Mouse (Mus musculus): ENCODE data around the gene Ppp1r14c. TPM values are rescaled to one million over a fixed set of nuclear protein-coding genes. Genes with fewer than 3 reads are reported as not detected.

Ppp1r14c gene
- polyA plus RNA-seq, 1 experiment from 2014 or later: 302 TPM

DNA sequence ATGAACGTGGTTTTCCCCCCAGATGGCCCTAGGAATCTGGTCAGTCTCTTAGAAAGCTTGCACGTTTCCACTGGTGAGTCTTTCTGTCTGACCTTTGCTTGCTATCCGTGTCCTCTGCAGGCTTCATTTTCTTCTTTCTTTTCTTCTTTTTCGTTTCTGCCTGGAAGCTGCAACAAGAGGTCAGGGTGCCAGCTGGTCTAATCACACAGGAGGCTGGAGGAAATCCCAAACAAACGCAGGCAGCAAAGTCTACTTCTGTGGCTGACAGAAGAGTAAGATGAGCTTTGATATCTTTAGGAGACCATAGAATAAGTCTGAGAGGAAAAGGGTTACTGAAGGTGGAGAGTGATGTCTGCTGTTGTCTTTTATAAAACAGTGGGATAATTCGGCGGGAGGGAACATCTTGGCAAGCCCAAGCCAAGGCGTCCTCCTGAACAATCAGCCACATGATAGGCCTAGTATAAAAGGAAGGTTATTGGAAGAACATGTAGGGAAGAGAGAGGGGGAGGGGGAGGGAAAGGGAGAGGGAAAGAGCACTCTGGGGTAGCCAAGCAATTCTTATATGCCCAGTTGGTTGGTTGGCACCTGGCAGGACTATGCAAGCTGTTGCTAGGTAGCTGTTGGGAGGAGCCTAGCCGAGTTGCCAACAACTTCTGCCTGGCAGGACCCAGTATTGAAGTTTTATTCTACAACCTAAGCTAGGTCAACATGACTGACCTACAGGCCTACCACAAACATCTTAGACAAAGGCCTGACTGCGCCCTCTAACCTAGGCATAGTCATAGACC lies 30.3 kb downstream of the Ppp1r14c start:
- Histone ChIP-seq H3K9ac (ENCODE audit: low read length) (no peak overlapping the region), H3K36me3 (ENCODE audit: control insufficient read depth, insufficient read depth) (no peaks in the 10 kb centered on the region), H3K4me2 (ENCODE audit: low read depth, low read length) (peak overlapping the region; percentile 6), H3K27ac (ENCODE audit: low read length) (peak overlapping the region; percentile 91), H3K9me3 (replicated peaks; ENCODE audit: control insufficient read depth, low read length) (no peaks in the 10 kb centered on the region), H3K4me1 (ENCODE audit: control insufficient read depth, insufficient read depth, low read length) (peaks cover 59% of the 10 kb centered on the region), H3K4me3 (ENCODE audit: low read length) (no peak overlapping the region), H3K27me3 (ENCODE audit: control insufficient read depth, insufficient read depth, low read length) (no peaks in the 10 kb centered on the region)
- ATAC-seq (replicated peaks; ENCODE audit: extremely low read depth, insufficient read depth, low FRiP score): no peak
- WGBS: 52% methylated on average over 10 of the region's 10 CpGs

DNA sequence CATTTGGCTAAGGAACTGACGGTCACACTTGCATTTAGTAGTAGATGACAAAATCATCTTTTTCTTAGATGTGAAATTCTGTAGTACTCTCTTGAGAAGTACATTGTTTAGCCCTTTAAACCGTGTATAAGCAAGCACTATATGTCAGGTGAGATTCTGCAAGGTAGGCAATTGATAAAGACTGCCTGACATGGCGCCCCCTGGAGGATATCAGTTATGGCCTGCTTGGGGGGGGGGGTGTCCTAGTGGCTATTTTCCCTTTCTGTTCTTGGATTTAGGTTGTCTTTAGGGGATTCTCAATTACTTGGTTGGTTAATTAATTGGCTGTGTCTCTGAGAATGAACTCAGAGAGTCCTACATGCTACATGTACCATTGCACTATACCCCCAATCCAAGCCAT lies 31.5 kb downstream of the Ppp1r14c start:
- Histone ChIP-seq H3K9ac (ENCODE audit: low read length) (no peak overlapping the region), H3K4me2 (ENCODE audit: low read depth, low read length) (no peak overlapping the region), H3K36me3 (ENCODE audit: control insufficient read depth, insufficient read depth) (no peaks in the 10 kb centered on the region), H3K4me1 (ENCODE audit: control insufficient read depth, insufficient read depth, low read length) (peaks cover 63% of the 10 kb centered on the region), H3K4me3 (ENCODE audit: low read length) (no peak overlapping the region), H3K27me3 (ENCODE audit: control insufficient read depth, insufficient read depth, low read length) (no peaks in the 10 kb centered on the region), H3K9me3 (replicated peaks; ENCODE audit: control insufficient read depth, low read length) (no peaks in the 10 kb centered on the region), H3K27ac (ENCODE audit: low read length) (peak overlapping the region; percentile 40; the same call in 1 of the 2 replicates)
- WGBS: 72% methylated on average over 3 of the region's 3 CpGs
- ATAC-seq (replicated peaks; ENCODE audit: extremely low read depth, insufficient read depth, low FRiP score): no peak

DNA sequence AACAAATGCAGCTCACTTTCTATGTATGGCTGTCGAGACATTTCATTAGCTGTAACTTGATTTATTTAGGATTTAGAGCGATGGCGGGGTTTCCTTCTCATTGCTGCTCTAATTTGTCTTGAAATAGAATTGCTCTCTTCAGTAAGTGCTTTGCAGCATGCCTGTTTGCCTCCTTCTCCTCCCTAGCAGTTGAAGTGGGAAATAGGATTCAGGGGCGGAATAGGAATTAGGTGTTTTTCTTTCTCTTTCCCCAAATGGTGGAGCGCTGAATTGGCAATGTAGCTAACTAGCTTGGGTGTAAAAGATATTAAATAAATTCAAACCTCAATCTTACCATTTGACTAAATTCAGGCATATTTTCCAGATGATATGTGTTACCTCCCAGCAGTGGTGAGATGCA lies 32.2 kb downstream of the Ppp1r14c start:
- Histone ChIP-seq H3K9ac (ENCODE audit: low read length) (0 out of 2 replicates have a peak overlapping the region, but pooled peaks have one; percentile 38), H3K9me3 (replicated peaks; ENCODE audit: control insufficient read depth, low read length) (no peaks in the 10 kb centered on the region), H3K4me1 (ENCODE audit: control insufficient read depth, insufficient read depth, low read length) (peaks cover 63% of the 10 kb centered on the region), H3K36me3 (ENCODE audit: control insufficient read depth, insufficient read depth) (no peaks in the 10 kb centered on the region), H3K4me3 (ENCODE audit: low read length) (no peak overlapping the region), H3K27me3 (ENCODE audit: control insufficient read depth, insufficient read depth, low read length) (no peaks in the 10 kb centered on the region), H3K27ac (ENCODE audit: low read length) (peak overlapping the region; percentile 59), H3K4me2 (ENCODE audit: low read depth, low read length) (peak overlapping the region; percentile 23; the same call in 1 of the 2 replicates)
- no peak for ATAC-seq (replicated peaks; ENCODE audit: extremely low read depth, insufficient read depth, low FRiP score)
- WGBS: 80% methylated on average over 5 of the region's 5 CpGs

DNA sequence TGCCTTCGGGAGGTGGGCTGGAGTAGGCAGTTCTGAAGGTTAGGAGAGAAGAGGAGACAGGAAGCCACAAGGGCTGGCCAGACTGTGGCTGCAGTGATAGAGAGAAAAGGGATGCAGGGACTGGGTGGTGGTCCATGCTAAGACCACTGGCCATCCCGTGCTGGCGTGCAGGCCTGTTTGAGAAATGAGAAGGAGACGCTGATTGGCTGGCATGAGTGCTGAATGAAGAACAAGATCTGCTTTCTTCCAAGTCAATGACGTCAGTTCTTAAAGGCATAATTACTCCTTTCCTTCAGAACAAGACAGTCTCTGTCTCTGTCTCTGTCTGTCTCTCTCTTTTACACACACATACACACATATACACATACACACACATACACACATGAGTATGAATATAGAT lies 36.4 kb downstream of the Ppp1r14c start:
- Histone ChIP-seq H3K4me1 (ENCODE audit: control insufficient read depth, insufficient read depth, low read length) (peaks cover 45% of the 10 kb centered on the region), H3K9ac (ENCODE audit: low read length) (no peak overlapping the region), H3K36me3 (ENCODE audit: control insufficient read depth, insufficient read depth) (no peaks in the 10 kb centered on the region), H3K4me3 (ENCODE audit: low read length) (no peak overlapping the region), H3K9me3 (replicated peaks; ENCODE audit: control insufficient read depth, low read length) (no peaks in the 10 kb centered on the region), H3K27ac (ENCODE audit: low read length) (no peak overlapping the region), H3K27me3 (ENCODE audit: control insufficient read depth, insufficient read depth, low read length) (no peaks in the 10 kb centered on the region), H3K4me2 (ENCODE audit: low read depth, low read length) (no peak overlapping the region)
- 69% methylated on average over 5 of the region's 5 CpGs for WGBS
- no peak for ATAC-seq (replicated peaks; ENCODE audit: extremely low read depth, insufficient read depth, low FRiP score)

DNA sequence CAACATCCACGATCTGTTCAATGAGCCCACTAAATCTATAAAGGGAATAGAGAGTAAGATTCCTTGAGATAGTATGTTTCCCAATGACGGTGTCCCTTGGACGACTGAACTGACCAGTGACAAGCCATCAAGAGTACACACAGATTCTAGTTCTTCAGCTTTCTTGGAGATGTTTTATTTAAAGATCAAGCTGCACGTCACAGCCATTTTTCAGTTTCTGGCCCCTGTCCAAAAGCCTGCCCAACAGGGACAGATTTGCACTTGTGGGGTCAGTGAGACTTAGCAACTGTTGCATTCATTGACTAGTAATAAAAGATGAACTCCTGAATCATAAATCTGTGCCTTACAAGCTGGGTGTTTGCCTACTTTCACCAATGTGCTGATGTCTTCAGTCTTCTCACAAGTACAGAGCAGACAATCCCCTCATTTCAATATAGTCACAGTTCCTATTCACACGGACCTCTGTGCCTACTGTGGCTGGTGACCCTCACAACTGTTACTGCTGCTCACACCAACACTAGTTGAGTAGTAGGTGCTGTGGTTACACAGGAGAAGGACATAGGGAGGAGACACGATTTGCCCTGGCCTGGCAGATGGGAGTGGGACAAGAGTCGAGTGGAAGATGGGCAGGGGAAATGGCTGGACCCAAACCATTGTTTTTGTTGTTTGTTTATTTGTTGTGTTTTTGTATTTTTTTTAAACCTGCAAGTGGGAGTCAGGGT lies 37.7 kb downstream of the Ppp1r14c start:
- WGBS: 55% methylated on average over 7 of the region's 7 CpGs
- no peaks in the 10 kb centered on the region for H3K27me3 ChIP-seq (ENCODE audit: control insufficient read depth, insufficient read depth, low read length)
- peaks cover 41% of the 10 kb centered on the region for H3K4me1 ChIP-seq (ENCODE audit: control insufficient read depth, insufficient read depth, low read length)
- peak overlapping the region; percentile 54 for H3K27ac ChIP-seq (ENCODE audit: low read length)
- no peak overlapping the region for H3K4me2 ChIP-seq (ENCODE audit: low read depth, low read length)
- no peaks in the 10 kb centered on the region for H3K9me3 ChIP-seq (replicated peaks; ENCODE audit: control insufficient read depth, low read length)
- no peaks in the 10 kb centered on the region for H3K36me3 ChIP-seq (ENCODE audit: control insufficient read depth, insufficient read depth)
- no peak overlapping the region for H3K4me3 ChIP-seq (ENCODE audit: low read length)
- H3K9ac ChIP-seq (ENCODE audit: low read length): no peak overlapping the region
- no peak for ATAC-seq (replicated peaks; ENCODE audit: extremely low read depth, insufficient read depth, low FRiP score)

DNA sequence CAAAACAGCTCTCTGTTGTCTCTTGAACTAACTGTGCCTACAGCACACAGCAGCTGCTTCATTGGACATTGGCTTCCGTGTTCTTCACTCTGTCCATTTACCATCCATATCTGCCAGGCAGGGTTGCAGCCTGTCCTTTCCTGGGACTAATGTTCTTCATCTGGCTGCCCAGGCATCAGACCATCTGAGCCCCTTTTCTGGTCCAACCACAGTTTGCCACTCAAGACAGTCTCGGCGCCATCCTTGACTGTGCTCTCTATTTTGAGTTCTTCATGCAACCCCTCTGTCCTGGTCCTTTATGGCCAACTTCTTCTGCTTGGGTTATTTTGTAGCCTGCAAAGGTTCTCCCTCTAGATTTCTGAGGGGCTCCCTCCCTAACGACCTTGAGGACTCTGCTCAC lies 38.5 kb downstream of the Ppp1r14c start:
- no peaks in the 10 kb centered on the region for H3K9me3 ChIP-seq (replicated peaks; ENCODE audit: control insufficient read depth, low read length)
- peaks cover 47% of the 10 kb centered on the region for H3K4me1 ChIP-seq (ENCODE audit: control insufficient read depth, insufficient read depth, low read length)
- peak overlapping the region; percentile 2; the same call in 1 of the 2 replicates for H3K27ac ChIP-seq (ENCODE audit: low read length)
- H3K9ac ChIP-seq (ENCODE audit: low read length): no peak overlapping the region
- no peak overlapping the region for H3K4me2 ChIP-seq (ENCODE audit: low read depth, low read length)
- no peaks in the 10 kb centered on the region for H3K27me3 ChIP-seq (ENCODE audit: control insufficient read depth, insufficient read depth, low read length)
- ATAC-seq (replicated peaks; ENCODE audit: extremely low read depth, insufficient read depth, low FRiP score): no peak
- H3K4me3 ChIP-seq (ENCODE audit: low read length): no peak overlapping the region
- 81% methylated on average over 4 of the region's 4 CpGs for WGBS
- no peaks in the 10 kb centered on the region for H3K36me3 ChIP-seq (ENCODE audit: control insufficient read depth, insufficient read depth)

DNA sequence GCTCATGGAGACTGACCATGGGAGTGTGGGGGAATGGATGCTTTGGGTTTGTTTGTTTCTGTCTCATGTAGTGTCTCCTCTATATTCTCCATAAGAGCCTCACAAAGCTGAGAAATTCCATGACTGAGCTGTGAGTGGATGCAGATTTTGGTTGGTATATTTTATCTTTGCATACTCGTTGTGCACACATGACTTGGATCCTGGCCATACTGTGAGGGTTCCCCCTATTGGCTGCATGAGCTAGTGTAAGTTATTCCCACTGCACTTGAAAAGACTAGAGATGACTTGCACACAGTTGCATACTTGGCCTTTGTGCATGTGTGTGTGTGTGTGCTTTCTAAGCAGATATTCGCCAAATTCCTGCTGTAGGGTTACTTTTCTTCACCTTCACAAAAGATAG lies 40.4 kb downstream of the Ppp1r14c start:
- Histone ChIP-seq H3K27ac (ENCODE audit: low read length) (no peak overlapping the region), H3K4me3 (ENCODE audit: low read length) (no peak overlapping the region), H3K36me3 (ENCODE audit: control insufficient read depth, insufficient read depth) (no peaks in the 10 kb centered on the region), H3K27me3 (ENCODE audit: control insufficient read depth, insufficient read depth, low read length) (no peaks in the 10 kb centered on the region), H3K9ac (ENCODE audit: low read length) (no peak overlapping the region), H3K9me3 (replicated peaks; ENCODE audit: control insufficient read depth, low read length) (no peaks in the 10 kb centered on the region), H3K4me1 (ENCODE audit: control insufficient read depth, insufficient read depth, low read length) (peaks cover 48% of the 10 kb centered on the region), H3K4me2 (ENCODE audit: low read depth, low read length) (no peak overlapping the region)
- ATAC-seq (replicated peaks; ENCODE audit: extremely low read depth, insufficient read depth, low FRiP score): no peak
- WGBS: 52% methylated on average over 2 of the region's 2 CpGs

DNA sequence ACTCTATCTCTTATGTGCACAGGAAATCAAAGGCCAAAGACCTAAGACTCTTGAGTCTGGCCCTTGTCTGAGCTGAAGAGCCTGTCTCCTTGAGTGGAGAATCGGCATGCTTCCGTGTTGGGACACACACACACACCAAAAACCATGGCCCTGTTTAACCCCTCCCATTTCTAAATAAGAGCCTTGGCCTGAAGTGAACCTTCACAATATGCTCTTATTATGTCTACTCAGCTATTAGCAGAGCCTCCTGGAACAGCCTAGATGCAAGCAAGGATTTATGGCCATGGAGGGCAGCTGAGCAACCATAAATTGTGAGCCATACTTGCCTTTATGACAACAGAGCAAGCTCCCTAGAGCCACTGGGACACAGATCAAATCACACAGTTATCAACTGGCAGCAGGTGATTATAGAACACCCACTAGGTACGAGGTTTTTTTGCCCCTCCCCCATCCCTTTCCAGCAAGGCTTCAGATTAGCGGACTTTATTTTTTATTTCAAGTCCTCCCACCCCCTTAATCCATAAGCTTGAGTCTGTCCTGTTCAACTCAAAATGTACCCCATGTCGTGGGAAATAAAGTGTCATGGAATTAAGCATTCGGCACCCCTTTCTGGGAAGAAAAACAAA lies 42.3 kb downstream of the Ppp1r14c start:
- no peak for ATAC-seq (replicated peaks; ENCODE audit: extremely low read depth, insufficient read depth, low FRiP score)
- no peaks in the 10 kb centered on the region for H3K27me3 ChIP-seq (ENCODE audit: control insufficient read depth, insufficient read depth, low read length)
- H3K4me1 ChIP-seq (ENCODE audit: control insufficient read depth, insufficient read depth, low read length): peaks cover 51% of the 10 kb centered on the region
- no peaks in the 10 kb centered on the region for H3K9me3 ChIP-seq (replicated peaks; ENCODE audit: control insufficient read depth, low read length)
- H3K36me3 ChIP-seq (ENCODE audit: control insufficient read depth, insufficient read depth): no peaks in the 10 kb centered on the region
- H3K4me2 ChIP-seq (ENCODE audit: low read depth, low read length): no peak overlapping the region
- no peak overlapping the region for H3K9ac ChIP-seq (ENCODE audit: low read length)
- H3K4me3 ChIP-seq (ENCODE audit: low read length): no peak overlapping the region
- H3K27ac ChIP-seq (ENCODE audit: low read length): no peak overlapping the region
- WGBS: 59% methylated on average over 6 of the region's 6 CpGs

DNA sequence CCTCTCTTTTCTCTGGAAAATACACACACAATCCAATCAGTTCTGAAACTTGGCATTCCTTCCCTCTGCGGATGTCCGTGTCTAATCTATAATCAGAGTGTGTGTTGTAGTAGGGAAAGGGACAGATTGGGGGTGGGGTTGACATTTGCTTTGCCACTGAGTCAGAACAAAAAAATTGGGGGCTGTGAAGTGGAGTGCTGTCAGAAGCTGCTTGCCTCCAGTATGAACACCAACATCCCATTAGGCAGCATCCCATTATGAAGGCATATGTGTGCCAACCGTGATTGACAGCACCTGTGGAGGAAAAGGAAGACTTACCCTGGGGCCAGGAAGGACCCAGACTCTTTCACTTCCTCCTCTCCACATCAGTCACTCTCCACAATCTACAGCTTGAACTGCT lies 42.8 kb downstream of the Ppp1r14c start:
- Histone ChIP-seq H3K4me1 (ENCODE audit: control insufficient read depth, insufficient read depth, low read length) (peaks cover 51% of the 10 kb centered on the region), H3K4me3 (ENCODE audit: low read length) (no peak overlapping the region), H3K4me2 (ENCODE audit: low read depth, low read length) (no peak overlapping the region), H3K27me3 (ENCODE audit: control insufficient read depth, insufficient read depth, low read length) (no peaks in the 10 kb centered on the region), H3K36me3 (ENCODE audit: control insufficient read depth, insufficient read depth) (no peaks in the 10 kb centered on the region), H3K9me3 (replicated peaks; ENCODE audit: control insufficient read depth, low read length) (no peaks in the 10 kb centered on the region), H3K27ac (ENCODE audit: low read length) (0 out of 2 replicates have a peak overlapping the region, but pooled peaks have one; percentile 18), H3K9ac (ENCODE audit: low read length) (no peak overlapping the region)
- WGBS: 60% methylated on average over 3 of the region's 3 CpGs
- ATAC-seq (replicated peaks; ENCODE audit: extremely low read depth, insufficient read depth, low FRiP score): no peak
